Mouse (Mus musculus) kidney, embryonic 14.5 days (tissue): Measurements from ENCODE around the gene Prr29. TPM values are rescaled to one million over a fixed set of nuclear protein-coding genes. Genes with fewer than 3 reads are reported as not detected.
"Not testable (repeated sequence)": the region's sequence is repeated elsewhere in the genome, so short reads cannot be mapped to it uniquely, and the experiment has no call there.

Experiments used
- ATAC-seq: fragments of 200-750 bp; cut with Nextera tagmentation; 2 replicates; pipeline ENCODE4 v1.8.0; 2017; ENCODE audit warnings: moderate number of reproducible peaks, mild to moderate bottlenecking, moderate TSS enrichment, moderate library complexity; ENCODE audit not compliant: low FRiP score, low TSS enrichment
- H3K27ac ChIP-seq: fragments of 300-500 bp; sonication (generic); 2 replicates; pipeline ENCODE4 v1.5.1; 2014; ENCODE audit warnings: low read depth, mild to moderate bottlenecking, low read length, moderate library complexity, mixed read lengths
- H3K27me3 ChIP-seq: fragments of 300-500 bp; sonication (generic); 2 replicates; pipeline ENCODE4 v1.6.1; 2014; ENCODE audit warnings: mild to moderate bottlenecking, low read length; ENCODE audit not compliant: control insufficient read depth, insufficient read depth
- H3K36me3 ChIP-seq: fragments of 300-500 bp; sonication (generic); 2 replicates; pipeline ENCODE4 v1.6.1; 2014; ENCODE audit warnings: low read length, mixed read lengths; ENCODE audit not compliant: control insufficient read depth, insufficient read depth
- H3K4me1 ChIP-seq: fragments of 300-500 bp; sonication (generic); 2 replicates; pipeline ENCODE4 v1.6.1; 2014; ENCODE audit warnings: low read length, mixed read lengths; ENCODE audit not compliant: control insufficient read depth, insufficient read depth
- H3K4me2 ChIP-seq: fragments of 300-500 bp; sonication (generic); replicated peaks from 2 replicates; pipeline ENCODE4 v1.6.1; 2014; ENCODE audit warnings: low read depth, mild to moderate bottlenecking, low read length
- H3K4me3 ChIP-seq: fragments of 300-500 bp; sonication (generic); 2 replicates; pipeline ENCODE4 v1.5.1; 2014; ENCODE audit warnings: mild to moderate bottlenecking, low read length
- H3K9ac ChIP-seq: fragments of 300-500 bp; sonication (generic); 2 replicates; pipeline ENCODE4 v1.6.1; 2014; ENCODE audit warnings: low read depth, mild to moderate bottlenecking, low read length, moderate library complexity
- H3K9me3 ChIP-seq: fragments of 300-500 bp; sonication (generic); 2 replicates; pipeline ENCODE4 v1.6.1; 2016; ENCODE audit warnings: low read length; ENCODE audit not compliant: control insufficient read depth
- whole genome bisulfite sequencing: fragments of 180-500 bp; shearing (Covaris S2); extraction: QIAGEN DNeasy Blood & Tissue Kit; methylation state at CpG from one replicate; pipeline ENCODE4 v1.1.7; 2014; 5-methylcytosine and 5-hydroxymethylcytosine counted together
- polyA plus RNA-seq: library from polyadenylated mRNA; unstranded; fragments of >200 nt; fragmentation: Nextera tagmentation; extraction: Ambion mirVana; gene quantifications from 2 replicates; pipeline ENCODE4 v1.2.1, GENCODE M21; 2014

The Prr29 gene
- polyA plus RNA-seq, 1 experiment from 2014 or later: 0.46 TPM

GRCm38 (mm10) chr11:106387791-106388216, 22.5 kb downstream of the Prr29 start, which contains the start of gene Icam2:
TSS of gene Icam2 (minus strand) at chr11:106388075.
- no peaks in the 10 kb centered on the region for H3K36me3 ChIP-seq
- H3K27me3 ChIP-seq: no peaks in the 10 kb centered on the region
- H3K9me3 ChIP-seq: no peaks in the 10 kb centered on the region
- peaks cover 8% of the 10 kb centered on the region; the same call in 1 of the 2 replicates for H3K4me1 ChIP-seq
- no peak within 1 kb of the TSS for H3K4me3 ChIP-seq
- no peak within 1 kb of the TSS; the same call in 1 of the 2 replicates for H3K27ac ChIP-seq
- 75% methylated on average over 6 of the region's 6 CpGs for WGBS
- H3K4me2 ChIP-seq: no peak within 1 kb of the TSS
- no peak within 1 kb of the TSS for H3K9ac ChIP-seq
- ATAC-seq: no peak

- no peaks in the 10 kb centered on the region for H3K9me3 ChIP-seq
- no peak overlapping the region for H3K4me2 ChIP-seq
- ATAC-seq: no peak
- H3K27me3 ChIP-seq: no peaks in the 10 kb centered on the region
- WGBS: 10% methylated on average over 3 of the region's 3 CpGs
- H3K4me3 ChIP-seq: no peak overlapping the region
- H3K9ac ChIP-seq: no peak overlapping the region
- H3K36me3 ChIP-seq: no peaks in the 10 kb centered on the region
- H3K27ac ChIP-seq: peak overlapping the region; percentile 65
- H3K4me1 ChIP-seq: peaks cover 8% of the 10 kb centered on the region; the same call in 1 of the 2 replicates
Measured at GRCm38 (mm10) chr11:106389611-106390010, 24.3 kb downstream of the Prr29 start.

- no peak for ATAC-seq
- no peaks in the 10 kb centered on the region for H3K36me3 ChIP-seq
- H3K27ac ChIP-seq: no peak overlapping the region
- no peaks in the 10 kb centered on the region for H3K27me3 ChIP-seq
- H3K9ac ChIP-seq: no peak overlapping the region
- 39% methylated on average over 3 of the region's 3 CpGs for WGBS
- no peaks in the 10 kb centered on the region for H3K9me3 ChIP-seq
- H3K4me3 ChIP-seq: no peak overlapping the region
- H3K4me1 ChIP-seq: peaks cover 8% of the 10 kb centered on the region; the same call in 1 of the 2 replicates
- H3K4me2 ChIP-seq: no peak overlapping the region
Measured at GRCm38 (mm10) chr11:106390757-106391156, 25.5 kb downstream of the Prr29 start.

- Histone ChIP-seq H3K27ac (no peak overlapping the region), H3K9me3 (no peaks in the 10 kb centered on the region), H3K36me3 (no peaks in the 10 kb centered on the region), H3K9ac (no peak overlapping the region), H3K4me2 (no peak overlapping the region), H3K4me1 (peaks cover 8% of the 10 kb centered on the region; the same call in 1 of the 2 replicates), H3K4me3 (no peak overlapping the region), H3K27me3 (no peaks in the 10 kb centered on the region)
- ATAC-seq: peak; percentile 68
- WGBS: 32% methylated on average over 6 of the region's 6 CpGs
Measured at GRCm38 (mm10) chr11:106391546-106392188, 26.4 kb downstream of the Prr29 start.

GRCm38 (mm10) chr11:106392597-106393330, 27.5 kb downstream of the Prr29 start:
- Histone ChIP-seq H3K27me3 (no peaks in the 10 kb centered on the region), H3K27ac (no peak overlapping the region), H3K36me3 (peaks cover under 1% of the 10 kb centered on the region; the same call in 1 of the 2 replicates), H3K4me1 (peaks cover 8% of the 10 kb centered on the region; the same call in 1 of the 2 replicates), H3K9me3 (no peaks in the 10 kb centered on the region), H3K4me2 (no peak overlapping the region), H3K9ac (no peak overlapping the region), H3K4me3 (no peak overlapping the region)
- no peak for ATAC-seq
- WGBS: 68% methylated on average over 7 of the region's 7 CpGs

GRCm38 (mm10) chr11:106393331-106393616, 28.0 kb downstream of the Prr29 start:
- no peak for ATAC-seq
- Histone ChIP-seq H3K4me1 (peaks cover 8% of the 10 kb centered on the region; the same call in 1 of the 2 replicates), H3K9ac (no peak overlapping the region), H3K4me3 (no peak overlapping the region), H3K36me3 (peaks cover 5% of the 10 kb centered on the region; the same call in 1 of the 2 replicates), H3K9me3 (no peaks in the 10 kb centered on the region), H3K27me3 (no peaks in the 10 kb centered on the region), H3K4me2 (no peak overlapping the region), H3K27ac (no peak overlapping the region)
- 53% methylated on average over 4 of the region's 4 CpGs for WGBS

- 86% methylated on average over 2 of the region's 2 CpGs for WGBS
- not testable (repeated sequence) for H3K4me3 ChIP-seq
Measured at GRCm38 (mm10) chr11:106394055-106394454, 28.8 kb downstream of the Prr29 start.

GRCm38 (mm10) chr11:106397656-106398055, 32.4 kb downstream of the Prr29 start:
- no peak overlapping the region for H3K4me3 ChIP-seq
- WGBS: 89% methylated on average over 3 of the region's 3 CpGs
- ATAC-seq: no peak

More at GRCm38 (mm10) chr11:106394055-106394454, 28.8 kb downstream of the Prr29 start:
- not testable (repeated sequence) for ATAC-seq, H3K36me3 ChIP-seq, H3K4me2 ChIP-seq, H3K9me3 ChIP-seq, H3K9ac ChIP-seq, H3K4me1 ChIP-seq, H3K27ac ChIP-seq, H3K27me3 ChIP-seq

GRCm38 (mm10) chr11:106398481-106398880, 33.2 kb downstream of the Prr29 start:
- no peak for ATAC-seq
- no peak overlapping the region for H3K4me3 ChIP-seq
- no peak overlapping the region for H3K9ac ChIP-seq
- H3K36me3 ChIP-seq: peaks cover 26% of the 10 kb centered on the region; the same call in 1 of the 2 replicates
- no peaks in the 10 kb centered on the region for H3K4me1 ChIP-seq
- WGBS: 91% methylated on average over 8 of the region's 8 CpGs
- H3K27ac ChIP-seq: no peak overlapping the region
- H3K27me3 ChIP-seq: no peaks in the 10 kb centered on the region
- no peaks in the 10 kb centered on the region for H3K9me3 ChIP-seq
- H3K4me2 ChIP-seq: no peak overlapping the region

More at GRCm38 (mm10) chr11:106397656-106398055, 32.4 kb downstream of the Prr29 start:
- Histone ChIP-seq H3K27ac (no peak overlapping the region), H3K27me3 (no peaks in the 10 kb centered on the region), H3K9me3 (no peaks in the 10 kb centered on the region), H3K36me3 (peaks cover 18% of the 10 kb centered on the region; the same call in 1 of the 2 replicates), H3K4me2 (no peak overlapping the region), H3K4me1 (no peaks in the 10 kb centered on the region), H3K9ac (no peak overlapping the region)
